Mouse (Mus musculus): ENCODE measurements around the gene Nrxn3.

Nrxn3 gene

GRCm38 (mm10) chr12:88926306-88926705, 203.6 kb downstream of the Nrxn3 start:
- no peak for DNase-seq (ENCODE audit: low spot score in 2 of 2)

- no peak for DNase-seq (ENCODE audit: low spot score in 2 of 2)
These were observed 209.0 kb downstream of the Nrxn3 start for GRCm38 (mm10) chr12:88931713-88932112.

- DNase-seq (ENCODE audit: low spot score in 2 of 2), result no peak
These were observed 217.0 kb downstream of the Nrxn3 start for GRCm38 (mm10) chr12:88939679-88940078.

- no peak for DNase-seq (ENCODE audit: low spot score in 2 of 2)
These were observed 222.3 kb downstream of the Nrxn3 start for GRCm38 (mm10) chr12:88944967-88945366.

GRCm38 (mm10) chr12:88949870-88950269, 227.2 kb downstream of the Nrxn3 start:
- no peak for DNase-seq (ENCODE audit: low spot score in 2 of 2)

GRCm38 (mm10) chr12:88952937-88953600, 230.4 kb downstream of the Nrxn3 start:
- no peak for DNase-seq (ENCODE audit: low spot score in 2 of 2)

- no peak for DNase-seq (ENCODE audit: low spot score in 2 of 2)
These were observed 231.1 kb downstream of the Nrxn3 start for GRCm38 (mm10) chr12:88953801-88954200.

GRCm38 (mm10) chr12:88957431-88957830, 234.8 kb downstream of the Nrxn3 start:
- no peak for DNase-seq (ENCODE audit: low spot score in 2 of 2)

GRCm38 (mm10) chr12:88960817-88961216, 238.1 kb downstream of the Nrxn3 start:
- DNase-seq (ENCODE audit: low spot score in 2 of 2), result no peak

- no peak for DNase-seq (ENCODE audit: low spot score in 2 of 2)
These were observed 243.7 kb downstream of the Nrxn3 start for GRCm38 (mm10) chr12:88966329-88966728.

- DNase-seq (ENCODE audit: low spot score in 2 of 2), result no peak
These were observed 253.9 kb downstream of the Nrxn3 start for GRCm38 (mm10) chr12:88976621-88977020.

GRCm38 (mm10) chr12:88983688-88984330, 261.1 kb downstream of the Nrxn3 start:
- no peak for DNase-seq (ENCODE audit: low spot score in 2 of 2)

- DNase-seq (ENCODE audit: low spot score in 2 of 2), result no peak
These were observed 261.7 kb downstream of the Nrxn3 start for GRCm38 (mm10) chr12:88984375-88984774.

- DNase-seq (ENCODE audit: low spot score in 2 of 2), result no peak
These were observed 262.1 kb downstream of the Nrxn3 start for GRCm38 (mm10) chr12:88984804-88985203.

- no peak for DNase-seq (ENCODE audit: low spot score in 2 of 2)
These were observed 264.4 kb downstream of the Nrxn3 start for GRCm38 (mm10) chr12:88987046-88987445.

- DNase-seq (ENCODE audit: low spot score in 2 of 2), result no peak
These were observed 268.1 kb downstream of the Nrxn3 start for GRCm38 (mm10) chr12:88990753-88991152.

GRCm38 (mm10) chr12:88992141-88992540, 269.5 kb downstream of the Nrxn3 start:
- no peak for DNase-seq (ENCODE audit: low spot score in 2 of 2)

- DNase-seq (ENCODE audit: low spot score in 2 of 2), result no peak
These were observed 271.1 kb downstream of the Nrxn3 start for GRCm38 (mm10) chr12:88993788-88994187.

- no peak for DNase-seq (ENCODE audit: low spot score in 2 of 2)
These were observed 293.8 kb downstream of the Nrxn3 start for GRCm38 (mm10) chr12:89016436-89016835.

GRCm38 (mm10) chr12:89025180-89025579, 302.5 kb downstream of the Nrxn3 start:
- DNase-seq (ENCODE audit: low spot score in 2 of 2), result no peak

GRCm38 (mm10) chr12:89035984-89036618, 313.4 kb downstream of the Nrxn3 start:
- no peak for DNase-seq (ENCODE audit: low spot score in 2 of 2)

- no peak for DNase-seq (ENCODE audit: low spot score in 2 of 2)
These were observed 317.5 kb downstream of the Nrxn3 start for GRCm38 (mm10) chr12:89040151-89040550.

All from urinary bladder, postnatal 36 days (tissue).